Mouse (Mus musculus) neural tube, embryonic 13.5 days (tissue): ENCODE measurements around the gene Fbxl17. TPM values are rescaled to one million over a fixed set of nuclear protein-coding genes. Genes with fewer than 3 reads are reported as not detected.

Experiments used
- ATAC-seq: fragments of 200-750 bp; cut with Nextera tagmentation; 2 replicates; pipeline ENCODE4 v1.8.0; 2017; ENCODE audit warnings: low read depth, mild to moderate bottlenecking, moderate TSS enrichment, moderate library complexity
- H3K27ac ChIP-seq: fragments of 300-500 bp; sonication (generic); replicated peaks from 2 replicates; pipeline ENCODE4 v1.5.1; 2015; ENCODE audit warnings: moderate library complexity, mild to moderate bottlenecking, inconsistent platforms
- H3K27me3 ChIP-seq: fragments of 300-500 bp; sonication (generic); 2 replicates; pipeline ENCODE4 v1.6.1; 2015; ENCODE audit warnings: mild to moderate bottlenecking, inconsistent platforms
- H3K36me3 ChIP-seq: fragments of 300-500 bp; sonication (generic); 2 replicates; pipeline ENCODE4 v1.6.1; 2015; ENCODE audit warnings: mild to moderate bottlenecking, inconsistent platforms
- H3K4me1 ChIP-seq: fragments of 300-500 bp; sonication (generic); replicated peaks from 2 replicates; pipeline ENCODE4 v1.6.1; 2015; ENCODE audit warnings: inconsistent platforms
- H3K4me2 ChIP-seq: fragments of 300-500 bp; sonication (generic); 2 replicates; pipeline ENCODE4 v1.6.1; 2015; ENCODE audit warnings: inconsistent platforms, mild to moderate bottlenecking, moderate library complexity
- H3K4me3 ChIP-seq: fragments of 300-500 bp; sonication (generic); 2 replicates; pipeline ENCODE4 v1.5.1; 2015; ENCODE audit warnings: mild to moderate bottlenecking, inconsistent platforms
- H3K9ac ChIP-seq: fragments of 300-500 bp; sonication (generic); 2 replicates; pipeline ENCODE4 v1.6.1; 2015; ENCODE audit warnings: moderate library complexity, mild to moderate bottlenecking, inconsistent platforms
- H3K9me3 ChIP-seq: fragments of 300-500 bp; sonication (generic); 2 replicates; pipeline ENCODE4 v1.6.1; 2016; ENCODE audit warnings: inconsistent platforms
- WGBS: fragments of 180-500 bp; shearing (Covaris S2); methylation state at CpG from one replicate; pipeline ENCODE4 v1.1.7; 2015; 5-methylcytosine and 5-hydroxymethylcytosine counted together
- polyA plus RNA-seq: library from polyadenylated mRNA; unstranded; fragments of >200 nt; fragmentation: Nextera tagmentation; extraction: Ambion mirVana; gene quantifications from 2 replicates; pipeline ENCODE4 v1.2.1, GENCODE M21; 2015

The Fbxl17 gene
- polyA plus RNA-seq, 1 experiment from 2014 or later, result 9.2 TPM

DNA sequence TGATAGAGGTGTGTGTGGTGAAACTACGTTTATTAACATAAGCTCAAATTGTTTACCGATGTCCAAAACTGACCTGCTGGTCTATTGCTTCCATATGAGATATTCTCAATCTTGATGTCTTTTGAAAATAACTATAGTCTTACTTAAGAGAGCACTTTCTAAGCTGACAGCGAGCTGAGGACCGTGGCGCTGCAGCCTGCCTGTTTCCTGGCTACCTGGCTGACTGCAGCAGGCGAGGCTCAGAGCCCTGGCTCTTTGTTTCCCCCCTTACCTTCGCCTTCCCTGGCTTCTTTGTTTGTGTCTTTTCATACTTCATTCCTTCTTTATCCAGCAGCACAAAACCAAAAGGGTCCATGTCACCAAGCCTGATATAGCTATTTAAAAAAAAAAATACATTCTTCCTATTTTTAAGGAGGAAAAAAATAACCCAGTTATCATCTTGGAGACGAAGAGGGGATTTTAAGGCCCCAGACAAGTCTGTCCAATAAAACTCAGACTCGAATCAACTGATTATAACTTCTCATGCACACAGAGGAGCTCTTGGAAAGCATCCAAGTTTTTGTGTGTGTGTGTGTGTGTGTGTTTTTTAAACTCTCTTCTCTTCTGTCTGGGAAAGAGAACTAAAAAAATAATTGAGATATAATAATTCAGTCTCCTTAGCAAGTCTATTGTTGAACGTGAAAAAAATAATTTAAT lies 48.4 kb downstream of the Fbxl17 start:
- Histone ChIP-seq H3K4me1 (peaks cover 5% of the 10 kb centered on the region), H3K4me3 (no peak overlapping the region), H3K27ac (no peak overlapping the region), H3K9me3 (no peaks in the 10 kb centered on the region), H3K36me3 (peaks cover 3% of the 10 kb centered on the region; the same call in 1 of the 2 replicates), H3K27me3 (no peaks in the 10 kb centered on the region), H3K4me2 (no peak overlapping the region), H3K9ac (no peak overlapping the region)
- ATAC-seq, result no peak
- 66% methylated on average over 10 of the region's 10 CpGs for WGBS

DNA sequence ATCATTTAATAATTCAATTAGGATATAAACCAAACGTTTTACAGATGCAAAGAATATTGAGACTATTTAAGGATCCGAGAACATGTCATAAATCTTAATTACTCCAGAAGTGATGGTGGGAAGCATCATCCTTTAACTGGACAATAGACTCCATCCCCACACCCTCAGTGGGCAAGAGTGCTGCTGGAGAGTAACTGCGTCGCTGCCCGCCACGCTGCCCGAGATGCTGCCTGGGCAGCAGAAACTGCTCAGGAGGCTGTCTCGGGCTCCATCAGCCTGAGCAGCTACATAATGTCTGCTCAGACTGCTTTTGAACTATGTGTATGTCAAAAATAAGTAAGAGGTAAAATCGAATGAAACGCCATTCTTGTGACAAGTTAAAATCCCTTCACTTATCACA lies 52.1 kb downstream of the Fbxl17 start:
- Histone ChIP-seq H3K36me3 (no peaks in the 10 kb centered on the region), H3K9ac (no peak overlapping the region), H3K27me3 (no peaks in the 10 kb centered on the region), H3K4me2 (no peak overlapping the region), H3K27ac (no peak overlapping the region), H3K4me3 (no peak overlapping the region), H3K4me1 (peaks cover 8% of the 10 kb centered on the region), H3K9me3 (no peaks in the 10 kb centered on the region)
- WGBS, result 65% methylated on average over 10 of the region's 10 CpGs
- ATAC-seq, result no peak

DNA sequence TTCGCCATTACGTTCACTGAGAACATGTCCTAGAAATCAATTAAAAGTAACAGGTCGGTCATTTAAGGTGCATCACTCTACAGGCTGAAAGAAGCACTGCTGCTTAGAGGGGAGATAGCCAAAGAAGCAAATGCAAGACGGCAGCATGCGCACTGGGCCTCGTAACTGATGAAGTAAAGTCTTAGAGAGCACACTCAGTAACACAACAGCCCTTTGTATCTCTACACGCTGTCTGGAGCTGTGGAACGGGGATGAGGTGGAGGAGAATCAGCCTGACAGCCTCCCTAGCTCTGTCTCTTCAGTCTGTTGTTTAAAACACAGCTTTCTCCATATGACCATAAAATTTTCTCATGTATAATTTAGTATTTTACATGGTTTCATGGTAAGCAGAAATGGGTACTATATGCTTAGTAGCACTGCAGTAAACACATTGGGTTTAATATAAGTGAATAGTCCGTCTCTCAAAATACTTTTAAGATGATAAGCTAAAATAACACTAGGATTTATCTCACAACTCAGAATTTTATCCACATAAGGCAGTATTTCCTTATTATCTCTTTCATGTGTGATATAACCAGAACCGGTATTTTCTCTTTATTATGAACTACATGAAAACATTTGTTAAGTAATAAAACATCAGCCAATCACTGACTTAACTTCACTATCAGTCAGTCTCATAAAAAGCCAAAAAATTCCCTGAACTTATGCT lies 52.7 kb downstream of the Fbxl17 start:
- Histone ChIP-seq H3K9me3 (no peaks in the 10 kb centered on the region), H3K9ac (no peak overlapping the region), H3K4me2 (no peak overlapping the region), H3K4me1 (peaks cover 8% of the 10 kb centered on the region), H3K27ac (no peak overlapping the region), H3K36me3 (no peaks in the 10 kb centered on the region), H3K4me3 (no peak overlapping the region), H3K27me3 (no peaks in the 10 kb centered on the region)
- ATAC-seq, result no peak
- 66% methylated on average over 10 of the region's 10 CpGs for WGBS

DNA sequence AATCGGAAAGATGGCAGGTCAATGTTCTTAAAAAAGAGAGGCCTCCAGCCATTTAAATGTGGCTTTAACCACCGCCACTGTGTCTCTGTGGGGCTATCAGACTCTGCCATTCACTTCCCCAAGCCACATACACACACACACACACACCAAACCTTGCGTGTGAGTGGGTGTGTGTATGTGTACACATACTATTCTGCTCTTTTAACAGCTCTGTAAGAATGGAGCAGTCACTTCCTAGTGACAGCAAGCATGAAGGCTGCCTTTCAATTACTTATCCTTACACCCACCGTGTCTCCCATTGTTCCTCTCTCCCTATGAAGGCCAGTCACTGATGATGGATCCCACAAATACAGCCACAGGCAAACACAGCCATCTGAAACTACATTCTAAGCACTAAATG lies 54.6 kb downstream of the Fbxl17 start:
- Histone ChIP-seq H3K27ac (no peak overlapping the region), H3K9ac (no peak overlapping the region), H3K9me3 (no peaks in the 10 kb centered on the region), H3K4me2 (no peak overlapping the region), H3K4me3 (no peak overlapping the region), H3K36me3 (no peaks in the 10 kb centered on the region), H3K4me1 (0 out of 2 replicates have a peak, but pooled peaks cover 3% of the 10 kb centered on the region), H3K27me3 (no peaks in the 10 kb centered on the region)
- no peak for ATAC-seq
- 66% methylated on average over 4 of the region's 4 CpGs for WGBS

DNA sequence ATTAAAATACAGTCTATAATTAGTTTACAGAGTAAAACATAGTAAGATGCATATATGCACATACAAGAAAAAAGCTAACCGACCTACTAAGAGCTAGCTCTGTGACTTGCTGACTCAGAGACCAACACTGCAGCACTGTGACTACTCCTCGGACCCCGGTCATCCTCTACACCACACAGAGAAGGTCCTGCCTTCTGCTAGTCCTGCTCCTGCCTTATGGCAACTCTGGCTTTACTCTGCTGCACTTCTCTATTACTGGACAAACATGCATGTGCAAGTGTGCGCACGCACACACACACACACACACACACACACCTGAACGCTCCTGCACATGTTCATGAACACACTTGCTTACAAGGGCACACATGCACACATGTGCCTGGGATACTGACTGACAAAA lies 62.4 kb downstream of the Fbxl17 start:
- ATAC-seq, result no peak
- 94% methylated on average over 6 of the region's 6 CpGs for whole genome bisulfite sequencing
- H3K4me2 ChIP-seq, result no peak overlapping the region
- H3K36me3 ChIP-seq, result no peaks in the 10 kb centered on the region
- no peak overlapping the region for H3K27ac ChIP-seq
- H3K27me3 ChIP-seq, result no peaks in the 10 kb centered on the region
- H3K9me3 ChIP-seq, result no peaks in the 10 kb centered on the region
- 0 out of 2 replicates have a peak, but pooled peaks cover 4% of the 10 kb centered on the region for H3K4me1 ChIP-seq
- no peak overlapping the region for H3K4me3 ChIP-seq
- H3K9ac ChIP-seq, result no peak overlapping the region

DNA sequence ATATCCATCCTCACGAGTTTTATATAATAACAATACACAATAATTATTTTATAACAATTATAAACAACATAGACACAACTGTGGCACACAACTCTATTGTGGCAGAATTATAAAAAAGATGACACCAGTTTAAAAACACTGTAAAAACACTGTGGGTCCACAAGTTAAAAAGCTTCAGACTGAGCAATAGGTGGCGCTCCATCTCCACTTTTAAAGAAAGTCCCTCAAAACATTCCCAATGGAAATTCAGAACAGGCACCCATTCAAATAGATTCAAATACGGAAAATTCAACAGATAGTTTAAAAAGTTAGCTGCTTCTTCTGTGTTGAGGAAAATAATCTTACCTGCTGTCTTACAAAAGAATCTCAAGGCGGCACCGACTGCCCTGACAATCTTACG lies 65.7 kb downstream of the Fbxl17 start:
- H3K27me3 ChIP-seq, result no peaks in the 10 kb centered on the region
- H3K27ac ChIP-seq, result no peak overlapping the region
- no peaks in the 10 kb centered on the region for H3K36me3 ChIP-seq
- WGBS, result 58% methylated on average over 6 of the region's 6 CpGs
- no peak for ATAC-seq
- H3K4me2 ChIP-seq, result no peak overlapping the region
- H3K9ac ChIP-seq, result no peak overlapping the region
- H3K9me3 ChIP-seq, result no peaks in the 10 kb centered on the region
- H3K4me3 ChIP-seq, result no peak overlapping the region
- H3K4me1 ChIP-seq, result peaks cover 10% of the 10 kb centered on the region

DNA sequence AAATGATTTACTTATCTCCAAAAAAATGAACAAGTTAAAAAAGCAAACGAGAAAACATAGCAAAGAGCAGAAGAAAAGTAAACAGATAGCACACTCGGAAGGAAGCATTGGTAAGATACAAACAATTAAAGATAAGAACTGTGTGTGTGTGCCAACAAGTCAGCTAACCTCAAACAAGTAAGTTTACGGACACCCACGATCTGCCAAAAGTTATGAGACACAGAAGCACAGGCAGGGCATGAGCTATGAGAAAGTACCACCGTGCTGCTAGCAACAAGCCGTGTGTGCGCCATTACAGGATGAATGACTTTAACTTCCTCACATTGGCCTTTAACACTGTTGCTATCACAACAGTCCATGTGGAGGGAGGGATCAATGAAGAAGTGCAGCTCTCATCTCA lies 68.2 kb downstream of the Fbxl17 start:
- no peaks in the 10 kb centered on the region for H3K9me3 ChIP-seq
- WGBS, result 86% methylated on average over 7 of the region's 7 CpGs
- H3K36me3 ChIP-seq, result no peaks in the 10 kb centered on the region
- no peaks in the 10 kb centered on the region for H3K27me3 ChIP-seq
- H3K27ac ChIP-seq, result no peak overlapping the region
- H3K4me2 ChIP-seq, result no peak overlapping the region
- peaks cover 10% of the 10 kb centered on the region for H3K4me1 ChIP-seq
- ATAC-seq, result no peak
- no peak overlapping the region for H3K4me3 ChIP-seq
- H3K9ac ChIP-seq, result no peak overlapping the region

DNA sequence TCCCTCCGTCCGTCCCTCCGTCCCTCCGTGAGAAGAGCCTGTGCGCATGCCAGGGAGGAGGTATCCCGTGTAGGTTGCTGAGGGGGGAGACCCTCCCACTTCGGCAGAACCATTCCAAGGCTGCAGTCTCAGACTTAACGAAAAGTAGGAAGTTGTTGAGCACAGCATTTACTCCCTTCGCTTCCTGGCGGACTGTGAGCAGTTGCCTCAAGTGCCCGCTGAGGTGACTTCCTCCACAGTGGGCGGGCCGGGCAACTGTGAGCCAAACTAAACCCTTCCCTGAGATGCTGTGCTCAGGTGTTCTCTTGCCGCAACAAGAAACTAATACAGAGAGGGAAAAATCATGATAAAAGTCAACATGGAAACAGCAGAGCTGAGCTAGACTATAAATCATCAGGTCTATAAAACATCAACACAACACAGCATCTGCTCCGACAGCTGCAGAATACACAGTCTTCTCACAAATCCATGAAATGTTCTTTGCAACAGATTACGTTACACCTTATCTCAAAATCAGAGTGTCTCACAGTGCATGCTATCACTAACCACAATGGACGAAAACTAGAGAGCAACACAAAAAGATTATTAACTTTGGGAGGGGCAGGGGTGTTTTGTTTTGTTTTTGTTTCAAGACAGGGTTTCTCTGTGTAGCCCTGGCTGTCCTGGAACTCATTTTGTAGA lies 69.3 kb downstream of the Fbxl17 start:
- Histone ChIP-seq H3K4me2 (peak overlapping the region; percentile 41), H3K27ac (no peak overlapping the region), H3K9me3 (no peaks in the 10 kb centered on the region), H3K4me1 (peaks cover 7% of the 10 kb centered on the region), H3K36me3 (no peaks in the 10 kb centered on the region), H3K9ac (no peak overlapping the region), H3K27me3 (no peaks in the 10 kb centered on the region), H3K4me3 (peak overlapping the region; percentile 11; the same call in 1 of the 2 replicates)
- 57% methylated on average over 17 of the region's 17 CpGs for WGBS
- 0 out of 2 replicates have a peak, but pooled peaks have one; percentile 40 for ATAC-seq

DNA sequence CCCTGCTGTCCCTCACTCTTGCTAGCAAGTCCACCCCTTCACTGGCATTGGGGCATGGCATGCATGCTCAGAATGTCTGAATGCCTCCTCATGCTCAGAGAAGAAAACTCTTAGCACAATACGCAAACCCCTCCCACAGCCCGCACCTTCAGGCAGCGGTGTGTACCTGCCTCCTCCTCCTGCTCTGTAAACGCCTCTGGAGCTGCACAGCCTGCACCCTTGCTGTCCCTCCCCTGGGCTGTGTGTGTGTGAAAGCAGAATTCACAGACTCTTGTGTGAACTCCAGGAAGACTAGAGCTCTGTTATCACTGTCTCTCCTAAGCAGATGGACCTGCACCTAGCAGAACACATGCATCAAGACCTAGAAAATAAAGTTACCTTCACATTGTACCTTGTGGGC lies 76.0 kb downstream of the Fbxl17 start:
- no peaks in the 10 kb centered on the region for H3K36me3 ChIP-seq
- no peak overlapping the region for H3K27ac ChIP-seq
- H3K9ac ChIP-seq, result no peak overlapping the region
- H3K4me2 ChIP-seq, result no peak overlapping the region
- ATAC-seq, result no peak
- no peaks in the 10 kb centered on the region for H3K4me1 ChIP-seq
- no peaks in the 10 kb centered on the region for H3K27me3 ChIP-seq
- 82% methylated on average over 4 of the region's 4 CpGs for WGBS
- no peaks in the 10 kb centered on the region for H3K9me3 ChIP-seq
- no peak overlapping the region for H3K4me3 ChIP-seq

DNA sequence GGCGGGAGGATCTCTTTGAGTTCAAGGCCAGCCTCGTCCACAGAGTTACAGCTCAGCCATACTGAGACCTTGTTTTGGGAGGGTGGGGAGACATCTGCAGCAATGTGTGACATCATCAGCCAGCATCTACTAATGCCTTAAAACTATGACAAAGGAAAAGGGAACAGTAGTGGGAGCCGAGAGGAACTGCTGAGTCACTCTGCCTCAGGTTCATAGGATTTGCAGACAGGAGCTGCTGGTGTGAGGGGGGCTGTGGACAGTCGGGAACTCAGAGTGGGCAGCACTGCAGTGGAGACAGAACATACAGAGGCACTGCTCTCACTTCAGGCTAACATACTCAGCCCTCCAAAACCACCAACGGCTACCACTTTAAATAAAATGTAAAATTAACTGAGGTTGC lies 77.1 kb downstream of the Fbxl17 start:
- no peak overlapping the region for H3K27ac ChIP-seq
- no peaks in the 10 kb centered on the region for H3K4me1 ChIP-seq
- no peaks in the 10 kb centered on the region for H3K9me3 ChIP-seq
- no peak overlapping the region for H3K4me2 ChIP-seq
- ATAC-seq, result no peak
- no peak overlapping the region for H3K9ac ChIP-seq
- no peaks in the 10 kb centered on the region for H3K27me3 ChIP-seq
- no peak overlapping the region for H3K4me3 ChIP-seq
- 95% methylated on average over 5 of the region's 5 CpGs for WGBS
- H3K36me3 ChIP-seq, result no peaks in the 10 kb centered on the region

DNA sequence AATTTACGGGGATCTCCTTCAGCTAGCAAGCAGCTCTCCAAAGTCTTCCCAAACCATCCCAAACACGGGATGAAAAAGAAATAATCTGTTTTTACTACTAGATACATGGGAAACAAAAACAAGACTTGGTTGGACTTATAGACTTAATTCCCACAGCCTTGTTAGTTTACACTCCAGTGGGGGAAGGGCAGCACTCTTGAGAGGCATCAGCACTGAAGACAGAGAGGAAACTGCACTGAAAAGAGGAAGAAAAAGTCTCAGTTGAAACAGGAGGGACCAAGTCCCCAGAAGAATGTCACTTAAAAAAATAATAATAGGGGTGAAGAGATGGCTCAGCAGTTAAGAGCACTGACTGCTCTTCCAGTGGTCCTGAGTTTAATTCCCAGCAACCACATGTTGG lies 78.0 kb downstream of the Fbxl17 start:
- H3K27ac ChIP-seq, result no peak overlapping the region
- H3K4me2 ChIP-seq, result no peak overlapping the region
- no peaks in the 10 kb centered on the region for H3K4me1 ChIP-seq
- H3K9ac ChIP-seq, result no peak overlapping the region
- ATAC-seq, result no peak
- H3K27me3 ChIP-seq, result no peaks in the 10 kb centered on the region
- H3K9me3 ChIP-seq, result no peaks in the 10 kb centered on the region
- WGBS, result 82% methylated on average over 2 of the region's 2 CpGs
- H3K4me3 ChIP-seq, result no peak overlapping the region
- H3K36me3 ChIP-seq, result no peaks in the 10 kb centered on the region

DNA sequence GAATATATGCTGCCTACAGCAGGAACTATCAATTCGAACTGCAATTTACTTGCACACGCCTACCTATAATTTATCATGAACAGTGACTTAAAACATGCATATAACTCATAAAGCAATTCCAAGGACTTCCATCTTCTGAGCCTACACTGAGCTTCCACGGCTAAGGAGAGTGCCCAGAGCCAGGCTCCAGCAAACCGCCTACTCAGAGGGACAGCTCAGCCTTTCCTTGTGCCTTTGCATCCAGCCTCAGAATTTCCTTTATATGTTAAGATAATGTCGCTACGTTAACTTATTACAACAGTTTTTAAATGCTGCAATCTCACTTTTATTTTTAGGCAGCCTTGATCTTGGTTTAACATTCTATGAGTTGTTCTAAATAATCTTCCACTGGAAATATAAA lies 80.3 kb downstream of the Fbxl17 start:
- no peak overlapping the region for H3K4me3 ChIP-seq
- H3K4me1 ChIP-seq, result no peaks in the 10 kb centered on the region
- ATAC-seq, result no peak
- H3K36me3 ChIP-seq, result no peaks in the 10 kb centered on the region
- H3K27ac ChIP-seq, result no peak overlapping the region
- H3K9me3 ChIP-seq, result no peaks in the 10 kb centered on the region
- no peak overlapping the region for H3K9ac ChIP-seq
- 86% methylated on average over 6 of the region's 6 CpGs for WGBS
- no peak overlapping the region for H3K4me2 ChIP-seq
- no peaks in the 10 kb centered on the region for H3K27me3 ChIP-seq
